Mouse (Mus musculus) right cerebral cortex, postnatal 4 days (tissue): ENCODE data around the gene Lrp4.
A peak's percentile ranks its signal among the peaks of the same experiment; 100 is the strongest.

ENCODE experiments used
- DNase-seq: peaks from one replicate; pipeline ENCODE4 v3.0.0-alpha.2; 2022

The Lrp4 gene

GRCm38 (mm10) chr2:91457259-91457655 lies at the start of gene Lrp4:
Gene Lrp4 (plus strand): TSS chr2:91457511.
- DNase-seq, result peak; percentile 53

- no peak for DNase-seq
Measured at GRCm38 (mm10) chr2:91408031-91408430, 49.3 kb upstream of the Lrp4 start.

GRCm38 (mm10) chr2:91411473-91411872 lies 45.8 kb upstream of the Lrp4 start:
- DNase-seq, result no peak

- no peak for DNase-seq
Measured at GRCm38 (mm10) chr2:91412361-91412760, 45.0 kb upstream of the Lrp4 start.

- DNase-seq, result no peak
Measured at GRCm38 (mm10) chr2:91413811-91414210, 43.5 kb upstream of the Lrp4 start.

- no peak for DNase-seq
Measured at GRCm38 (mm10) chr2:91421641-91422040, 35.7 kb upstream of the Lrp4 start.

- DNase-seq, result no peak
Measured at GRCm38 (mm10) chr2:91424061-91424720, 33.1 kb upstream of the Lrp4 start.

- DNase-seq, result no peak
Measured at GRCm38 (mm10) chr2:91426321-91426720, 31.0 kb upstream of the Lrp4 start.

GRCm38 (mm10) chr2:91429146-91429545 lies 28.2 kb upstream of the Lrp4 start:
- no peak for DNase-seq

- DNase-seq, result no peak
Measured at GRCm38 (mm10) chr2:91429915-91430599, 27.3 kb upstream of the Lrp4 start.

GRCm38 (mm10) chr2:91430600-91430919 lies 26.8 kb upstream of the Lrp4 start:
- DNase-seq, result no peak

GRCm38 (mm10) chr2:91436713-91437112 lies 20.6 kb upstream of the Lrp4 start:
- no peak for DNase-seq

GRCm38 (mm10) chr2:91437116-91437815 lies 20.0 kb upstream of the Lrp4 start:
- no peak for DNase-seq

GRCm38 (mm10) chr2:91439271-91439670 lies 18.0 kb upstream of the Lrp4 start:
- no peak for DNase-seq

GRCm38 (mm10) chr2:91439876-91440275 lies 17.4 kb upstream of the Lrp4 start:
- DNase-seq, result no peak

- DNase-seq, result no peak
Measured at GRCm38 (mm10) chr2:91440686-91441085, 16.6 kb upstream of the Lrp4 start.

GRCm38 (mm10) chr2:91441715-91442114 lies 15.6 kb upstream of the Lrp4 start:
- DNase-seq, result no peak

- DNase-seq, result no peak
Measured at GRCm38 (mm10) chr2:91442241-91442640, 15.1 kb upstream of the Lrp4 start.

GRCm38 (mm10) chr2:91444286-91444892 lies 12.9 kb upstream of the Lrp4 start, which contains the start of gene 1110051M20Rik:
Gene 1110051M20Rik (minus strand): TSS chr2:91444704.
- peak; percentile 88 for DNase-seq

GRCm38 (mm10) chr2:91449662-91450061 lies 7.6 kb upstream of the Lrp4 start:
- no peak for DNase-seq

- DNase-seq, result no peak
Measured at GRCm38 (mm10) chr2:91450316-91450715, 7.0 kb upstream of the Lrp4 start.

GRCm38 (mm10) chr2:91452658-91453057 lies 4.7 kb upstream of the Lrp4 start:
- DNase-seq, result no peak

- DNase-seq, result no peak
Measured at GRCm38 (mm10) chr2:91453231-91454075, 3.9 kb upstream of the Lrp4 start.
